Mouse (Mus musculus): Measurements from ENCODE around the gene Bbc3. TPM values are rescaled to one million over a fixed set of nuclear protein-coding genes. Genes with fewer than 3 reads are reported as not detected.
"Not testable (repeated sequence)": the region's sequence is repeated elsewhere in the genome, so short reads cannot be mapped to it uniquely, and the experiment has no call there.

Bbc3 gene
- polyA plus RNA-seq, 1 experiment from 2014 or later: 17.3 TPM

- H3K4me2 ChIP-seq (replicated peaks): peak overlapping the region; percentile 91
- peaks cover 36% of the 10 kb centered on the region for H3K4me1 ChIP-seq
- WGBS: 2% methylated on average over 37 of the region's 41 CpGs
- H3K4me3 ChIP-seq: peak overlapping the region; percentile 49
- peak overlapping the region; percentile 65 for H3K9ac ChIP-seq (replicated peaks)
- H3K9me3 ChIP-seq: no peaks in the 10 kb centered on the region
- peak; percentile 47 for ATAC-seq (ENCODE audit: low FRiP score, low read depth)
- H3K36me3 ChIP-seq: no peaks in the 10 kb centered on the region
- peaks cover 18% of the 10 kb centered on the region; the same call in 1 of the 2 replicates for H3K27me3 ChIP-seq
- peak overlapping the region; percentile 81 for H3K27ac ChIP-seq (replicated peaks)
Measured at GRCm38 (mm10) chr7:16295321-16295900, 12.8 kb upstream of the Bbc3 start.

- H3K9me3 ChIP-seq: no peaks in the 10 kb centered on the region
- no peak overlapping the region for H3K27ac ChIP-seq (replicated peaks)
- H3K4me3 ChIP-seq: peak overlapping the region; percentile 36; the same call in 1 of the 2 replicates
- H3K4me1 ChIP-seq: peaks cover 36% of the 10 kb centered on the region
- H3K4me2 ChIP-seq (replicated peaks): peak overlapping the region; percentile 91
- no peaks in the 10 kb centered on the region for H3K36me3 ChIP-seq
- peak overlapping the region; percentile 35; the same call in 1 of the 2 replicates for H3K9ac ChIP-seq (replicated peaks)
- ATAC-seq (ENCODE audit: low FRiP score, low read depth): no peak
- 42% methylated on average over 2 of the region's 2 CpGs for WGBS
- H3K27me3 ChIP-seq: peaks cover 18% of the 10 kb centered on the region; the same call in 1 of the 2 replicates
Measured at GRCm38 (mm10) chr7:16296146-16296545, 12.0 kb upstream of the Bbc3 start.

GRCm38 (mm10) chr7:16296766-16297390, 11.3 kb upstream of the Bbc3 start:
- Histone ChIP-seq H3K4me1 (peaks cover 36% of the 10 kb centered on the region), H3K9ac (replicated peaks) (peak overlapping the region; percentile 35), H3K4me3 (peak overlapping the region; percentile 36), H3K36me3 (no peaks in the 10 kb centered on the region), H3K27ac (replicated peaks) (0 out of 2 replicates have a peak overlapping the region, but pooled peaks have one; percentile 2), H3K27me3 (peaks cover 18% of the 10 kb centered on the region; the same call in 1 of the 2 replicates), H3K4me2 (replicated peaks) (peak overlapping the region; percentile 61), H3K9me3 (no peaks in the 10 kb centered on the region)
- ATAC-seq (ENCODE audit: low FRiP score, low read depth): no peak
- WGBS: 1% methylated on average over 22 of the region's 22 CpGs

GRCm38 (mm10) chr7:16297616-16298015, 10.6 kb upstream of the Bbc3 start:
- peaks cover 18% of the 10 kb centered on the region; the same call in 1 of the 2 replicates for H3K27me3 ChIP-seq
- no peak overlapping the region for H3K4me2 ChIP-seq (replicated peaks)
- no peaks in the 10 kb centered on the region for H3K9me3 ChIP-seq
- H3K27ac ChIP-seq (replicated peaks): peak overlapping the region; percentile 2; the same call in 1 of the 2 replicates
- H3K4me1 ChIP-seq: peaks cover 36% of the 10 kb centered on the region
- WGBS: 73% methylated on average over 2 of the region's 2 CpGs
- no peaks in the 10 kb centered on the region for H3K36me3 ChIP-seq
- H3K4me3 ChIP-seq: no peak overlapping the region
- ATAC-seq (ENCODE audit: low FRiP score, low read depth): no peak
- H3K9ac ChIP-seq (replicated peaks): no peak overlapping the region

- WGBS: 76% methylated on average over 5 of the region's 5 CpGs
- Histone ChIP-seq H3K9me3 (no peaks in the 10 kb centered on the region), H3K9ac (replicated peaks) (peak overlapping the region; percentile 50; the same call in 1 of the 2 replicates), H3K27me3 (peaks cover 18% of the 10 kb centered on the region; the same call in 1 of the 2 replicates), H3K4me2 (replicated peaks) (peak overlapping the region; percentile 83), H3K36me3 (no peaks in the 10 kb centered on the region), H3K4me1 (peaks cover 36% of the 10 kb centered on the region), H3K27ac (replicated peaks) (peak overlapping the region; percentile 75; the same call in 1 of the 2 replicates), H3K4me3 (peak overlapping the region; percentile 46)
- ATAC-seq (ENCODE audit: low FRiP score, low read depth): no peak
Measured at GRCm38 (mm10) chr7:16298927-16299326, 9.3 kb upstream of the Bbc3 start.

GRCm38 (mm10) chr7:16299419-16300035, 8.7 kb upstream of the Bbc3 start:
- peaks cover 18% of the 10 kb centered on the region; the same call in 1 of the 2 replicates for H3K27me3 ChIP-seq
- under 1% methylated on average over 52 of the region's 52 CpGs for WGBS
- peaks cover 36% of the 10 kb centered on the region for H3K4me1 ChIP-seq

GRCm38 (mm10) chr7:16307141-16307540, 1.1 kb upstream of the Bbc3 start:
- H3K4me1 ChIP-seq: peaks cover 33% of the 10 kb centered on the region
- not testable (repeated sequence) for H3K36me3 ChIP-seq; H3K9me3 ChIP-seq; H3K27ac ChIP-seq (replicated peaks); H3K4me3 ChIP-seq; H3K9ac ChIP-seq (replicated peaks); H3K4me2 ChIP-seq (replicated peaks); ATAC-seq (ENCODE audit: low FRiP score, low read depth)
- whole genome bisulfite sequencing: 79% methylated on average over 6 of the region's 6 CpGs
- H3K27me3 ChIP-seq: peaks cover 32% of the 10 kb centered on the region

More at GRCm38 (mm10) chr7:16299419-16300035, 8.7 kb upstream of the Bbc3 start:
- Histone ChIP-seq H3K4me3 (peak overlapping the region; percentile 46), H3K27ac (replicated peaks) (peak overlapping the region; percentile 75), H3K36me3 (no peaks in the 10 kb centered on the region), H3K4me2 (replicated peaks) (peak overlapping the region; percentile 83), H3K9ac (replicated peaks) (peak overlapping the region; percentile 50), H3K9me3 (no peaks in the 10 kb centered on the region)
- peak; percentile 92 for ATAC-seq (ENCODE audit: low FRiP score, low read depth)

GRCm38 (mm10) chr7:16308555-16309317, 543 bp downstream of the Bbc3 start:
- H3K27me3 ChIP-seq: peaks cover 36% of the 10 kb centered on the region
- H3K9me3 ChIP-seq: no peaks in the 10 kb centered on the region
- 49% methylated on average over 16 of the region's 16 CpGs for WGBS
- H3K27ac ChIP-seq (replicated peaks): peak overlapping the region; percentile 61
- H3K4me3 ChIP-seq: peak overlapping the region; percentile 71
- no peaks in the 10 kb centered on the region for H3K36me3 ChIP-seq
- H3K9ac ChIP-seq (replicated peaks): peak overlapping the region; percentile 61
- H3K4me1 ChIP-seq: peaks cover 49% of the 10 kb centered on the region
- no peak for ATAC-seq (ENCODE audit: low FRiP score, low read depth)
- H3K4me2 ChIP-seq (replicated peaks): peak overlapping the region; percentile 96

- Histone ChIP-seq H3K27ac (replicated peaks) (peak overlapping the region; percentile 61), H3K9me3 (no peaks in the 10 kb centered on the region), H3K4me2 (replicated peaks) (peak overlapping the region; percentile 96), H3K9ac (replicated peaks) (peak overlapping the region; percentile 61), H3K36me3 (no peaks in the 10 kb centered on the region), H3K4me1 (peaks cover 50% of the 10 kb centered on the region), H3K27me3 (peaks cover 36% of the 10 kb centered on the region), H3K4me3 (peak overlapping the region; percentile 71)
- under 1% methylated on average over 61 of the region's 61 CpGs for WGBS
- peak; percentile 24 for ATAC-seq (ENCODE audit: low FRiP score, low read depth)
Measured at GRCm38 (mm10) chr7:16309318-16310019, 1.3 kb downstream of the Bbc3 start.

GRCm38 (mm10) chr7:16310020-16310520, 1.9 kb downstream of the Bbc3 start:
- Histone ChIP-seq H3K36me3 (no peaks in the 10 kb centered on the region), H3K9ac (replicated peaks) (peak overlapping the region; percentile 61), H3K27ac (replicated peaks) (peak overlapping the region; percentile 64), H3K4me3 (peak overlapping the region; percentile 71), H3K4me1 (peaks cover 50% of the 10 kb centered on the region), H3K4me2 (replicated peaks) (peak overlapping the region; percentile 96), H3K27me3 (peaks cover 36% of the 10 kb centered on the region), H3K9me3 (no peaks in the 10 kb centered on the region)
- WGBS: 1% methylated on average over 38 of the region's 56 CpGs
- no peak for ATAC-seq (ENCODE audit: low FRiP score, low read depth)
